Mouse (Mus musculus) mouse trophoblast stem cell (cell line): ENCODE measurements around the gene Spcs1.

Experiments
- in situ Hi-C, 2 experiments: fragments of 300-500 bp; cut with MseI, MboI; formaldehyde crosslinking; loops; 2 replicates in 1 of 2; 3 replicates in 1 of 2; pipeline ENCODE4 v1.15.1; 2025

The Spcs1 gene

DNA sequence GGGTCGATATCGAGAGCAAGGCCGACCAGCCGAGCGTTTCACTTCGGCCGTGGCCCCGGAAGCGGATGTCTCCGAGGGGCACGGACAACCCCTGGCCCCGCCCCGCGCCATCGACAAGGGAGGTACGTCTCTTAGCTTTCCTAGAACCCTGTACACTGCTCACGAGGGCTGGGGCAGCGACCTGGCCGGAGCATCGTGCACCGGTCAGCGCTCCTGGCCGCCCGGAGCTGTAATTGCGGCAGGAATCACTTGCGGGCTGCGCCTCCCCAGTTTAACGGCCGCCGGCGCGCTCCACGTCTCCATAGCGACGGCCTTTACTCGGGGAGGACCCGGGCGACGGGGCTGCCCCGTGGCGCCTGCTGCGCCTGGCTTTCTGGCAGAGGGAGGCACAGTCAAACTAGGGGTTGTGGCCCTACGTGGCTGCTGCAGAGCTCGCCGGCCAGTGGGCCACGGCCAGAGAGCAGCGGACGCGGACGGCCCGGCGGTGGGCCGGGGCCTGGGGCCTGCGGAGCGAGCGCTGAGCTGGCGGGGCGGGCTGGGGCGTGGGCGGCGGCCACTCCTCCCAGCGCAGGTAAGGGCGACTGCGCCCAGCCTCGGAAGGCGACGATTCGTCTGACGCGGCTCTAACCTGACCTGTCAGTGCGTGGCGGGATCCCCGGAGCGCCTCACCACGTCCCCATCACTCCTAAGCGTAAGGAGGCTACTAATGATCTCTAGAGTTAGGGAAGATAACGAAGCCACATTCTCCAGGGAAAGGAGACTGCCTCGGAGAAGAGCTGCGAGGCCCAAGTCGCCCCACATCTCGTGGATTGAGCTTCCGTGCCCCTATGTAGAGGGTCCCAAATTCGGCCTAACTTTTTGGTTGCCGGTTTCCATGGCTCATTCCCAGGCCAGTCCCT lies at the start of gene Spcs1, which contains the start of gene Glt8d1:
TSS of gene Spcs1 (minus strand) at position 366 of the 899 bp plus-strand sequence.
TSS of gene Glt8d1 (plus strand) at position 94 of the 899 bp plus-strand sequence.
- in situ Hi-C loops, result no loop called here

DNA sequence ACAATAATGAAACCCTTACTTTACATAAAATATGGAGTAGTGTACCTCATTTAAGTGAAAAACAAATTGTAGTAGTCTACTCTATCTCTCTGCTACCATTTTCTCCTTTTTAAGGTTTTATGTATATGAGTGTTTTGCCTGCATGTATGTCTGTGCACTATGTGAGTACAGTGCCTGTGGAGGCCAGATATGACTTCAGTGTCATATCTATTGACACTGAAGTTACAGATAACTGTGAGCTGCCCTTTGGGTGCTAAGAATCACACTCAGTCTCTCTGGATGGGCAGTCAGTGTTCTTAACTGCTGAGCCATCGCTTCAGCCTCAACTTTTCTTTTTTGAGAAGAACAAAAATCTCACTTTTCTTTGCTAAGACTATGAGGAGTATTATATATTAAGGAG lies 44.3 kb upstream of the Spcs1 start:
- in situ Hi-C loops, result no loop called here

DNA sequence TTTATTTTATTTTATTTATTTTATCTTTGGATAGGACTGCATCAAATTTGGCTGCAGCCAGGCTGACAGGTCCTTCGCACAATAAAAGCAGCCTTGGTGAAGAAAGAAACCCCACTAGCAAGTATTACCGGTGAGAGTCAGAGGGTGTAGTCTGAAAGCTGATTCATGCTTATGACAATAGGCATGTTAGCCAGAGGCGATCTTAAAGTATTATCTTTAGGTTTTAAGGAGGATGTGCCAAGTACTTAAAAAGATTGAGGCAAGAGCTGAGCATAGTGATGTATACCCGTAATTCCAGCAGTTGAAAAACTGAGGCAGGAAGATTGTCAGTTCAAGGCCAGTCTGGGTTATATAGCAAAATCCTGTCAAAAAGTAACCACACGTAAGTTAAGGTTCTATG lies 43.8 kb upstream of the Spcs1 start:
- in situ Hi-C loops, result no loop called here

DNA sequence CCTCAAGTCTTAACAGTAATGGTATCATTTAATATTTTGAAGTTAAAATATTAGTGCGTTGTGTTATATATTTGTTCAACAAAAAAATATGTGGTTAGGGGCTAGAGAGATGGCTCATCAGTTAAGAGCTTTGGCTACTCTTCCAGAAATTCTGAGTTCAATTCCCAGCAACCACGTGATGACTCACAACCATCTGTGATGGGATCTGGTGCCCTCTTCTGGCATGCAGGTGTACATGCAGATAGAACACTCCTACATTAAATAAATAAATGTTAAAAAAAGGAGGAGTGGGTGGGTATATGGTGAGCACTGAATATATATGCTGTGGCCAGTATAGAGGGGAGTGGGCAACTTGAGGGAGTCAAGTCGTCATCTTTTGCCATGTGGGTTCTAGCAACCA lies 24.3 kb upstream of the Spcs1 start:
- in situ Hi-C loops, result no loop called here

GRCm38 (mm10) chr14:31022579-31022978 lies 21.1 kb upstream of the Spcs1 start:
- in situ Hi-C loops, result no loop called here

- in situ Hi-C loops, result no loop called here
These were observed 18.1 kb upstream of the Spcs1 start for GRCm38 (mm10) chr14:31019331-31020205.

- in situ Hi-C loops, result no loop called here
These were observed 17.4 kb upstream of the Spcs1 start, which contains the start of the genes Pbrm1 and Gnl3 for GRCm38 (mm10) chr14:31018860-31019291. Pbrm1 (plus strand) TSS chr14:31019138. Gnl3 (minus strand) TSS chr14:31019152.

DNA sequence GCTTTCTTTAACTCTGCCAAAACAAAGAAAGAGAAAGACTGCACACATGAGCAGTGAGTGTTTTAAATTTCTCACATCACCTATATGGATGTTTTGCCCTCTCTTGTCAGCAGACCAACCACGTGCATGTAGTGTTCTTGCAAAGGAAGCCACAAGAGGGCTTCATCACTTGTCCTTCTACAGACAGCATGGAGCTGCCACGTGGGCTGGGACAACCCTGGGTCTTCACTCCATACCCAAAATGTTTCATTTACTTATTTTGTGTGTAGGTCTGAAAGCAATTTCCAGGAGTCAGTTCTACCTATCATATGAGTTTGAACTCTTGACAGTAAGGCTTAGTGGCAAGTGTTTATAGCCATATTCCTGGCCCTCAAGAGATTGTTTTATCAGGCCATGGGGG lies 16.4 kb upstream of the Spcs1 start:
- in situ Hi-C loops, result no loop called here

DNA sequence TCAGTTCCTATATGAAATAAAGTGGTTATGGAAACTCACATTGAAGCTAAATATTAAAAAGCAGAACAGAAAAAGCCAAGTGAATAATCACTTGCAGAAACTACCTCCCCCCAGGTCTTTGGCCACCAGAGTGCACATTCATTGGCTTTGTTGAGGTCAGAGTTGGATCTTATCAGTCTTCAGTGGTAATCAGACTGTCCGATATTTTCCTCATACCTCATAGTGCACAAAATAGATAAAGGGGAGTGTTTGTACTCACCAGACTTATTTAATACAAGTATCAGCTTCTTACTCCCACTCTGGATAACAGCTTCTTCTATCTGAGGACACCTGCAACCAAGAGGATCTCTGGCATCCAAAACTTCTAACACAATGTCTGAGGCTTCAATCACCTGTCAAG lies 14.6 kb upstream of the Spcs1 start:
- in situ Hi-C loops, result no loop called here

DNA sequence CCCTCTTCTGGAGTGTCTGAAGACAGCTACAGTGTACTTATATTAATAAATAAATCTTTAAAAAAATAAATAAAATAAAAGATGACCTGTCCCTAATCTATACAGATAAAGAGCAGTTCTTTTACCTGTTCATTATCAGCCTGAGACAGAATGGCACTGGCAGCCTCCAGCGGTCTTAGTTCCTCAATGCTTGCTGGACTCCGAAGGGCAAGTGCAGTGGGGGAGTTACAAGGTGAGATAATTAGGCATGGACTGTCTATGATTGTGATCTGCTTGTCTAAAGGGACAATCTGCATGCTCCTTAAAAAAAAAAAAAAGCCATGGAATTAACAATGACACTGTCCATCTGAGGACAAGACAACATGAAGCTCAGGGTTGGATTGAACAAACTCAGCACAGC lies 12.5 kb upstream of the Spcs1 start:
- in situ Hi-C loops, result no loop called here

DNA sequence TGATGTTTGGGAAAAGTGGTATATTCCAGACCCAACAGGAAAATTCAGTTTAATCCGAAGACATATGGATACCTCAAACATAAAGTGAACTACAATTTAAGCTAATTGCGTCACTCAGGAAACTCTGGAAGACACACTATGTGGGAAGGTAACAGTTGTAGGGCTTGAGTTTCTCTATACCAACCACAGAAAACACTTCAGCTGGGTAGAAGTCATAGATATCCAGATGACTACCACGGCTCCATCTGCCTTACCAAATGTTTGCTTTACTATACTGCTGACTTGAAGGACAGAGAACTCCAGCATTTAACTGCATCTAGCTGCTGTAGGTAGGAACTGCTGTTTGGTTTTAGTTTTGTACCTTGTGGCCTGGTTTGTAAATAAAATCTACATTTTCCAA lies 10.1 kb upstream of the Spcs1 start:
- in situ Hi-C loops, result no loop called here

DNA sequence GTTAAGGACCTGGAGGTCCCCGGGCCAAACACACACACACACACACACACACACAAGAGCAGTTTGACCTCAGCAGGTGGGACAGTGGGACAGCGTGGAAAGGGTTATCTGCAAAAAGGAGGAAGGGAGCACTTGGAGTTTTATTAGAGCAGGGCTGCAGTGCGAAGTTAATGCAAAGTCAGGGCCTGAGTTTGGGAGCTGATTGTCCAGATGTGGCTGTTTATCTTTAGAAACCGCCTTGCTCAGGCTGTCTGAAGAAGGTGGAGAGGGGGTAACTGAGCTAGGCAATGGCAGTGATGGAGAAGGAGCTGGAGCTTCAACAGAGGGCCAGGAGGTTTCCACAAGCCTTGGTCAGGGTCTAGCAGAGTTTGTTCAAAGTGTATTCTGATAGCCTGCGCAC lies 5.3 kb upstream of the Spcs1 start:
- in situ Hi-C loops, result no loop called here

DNA sequence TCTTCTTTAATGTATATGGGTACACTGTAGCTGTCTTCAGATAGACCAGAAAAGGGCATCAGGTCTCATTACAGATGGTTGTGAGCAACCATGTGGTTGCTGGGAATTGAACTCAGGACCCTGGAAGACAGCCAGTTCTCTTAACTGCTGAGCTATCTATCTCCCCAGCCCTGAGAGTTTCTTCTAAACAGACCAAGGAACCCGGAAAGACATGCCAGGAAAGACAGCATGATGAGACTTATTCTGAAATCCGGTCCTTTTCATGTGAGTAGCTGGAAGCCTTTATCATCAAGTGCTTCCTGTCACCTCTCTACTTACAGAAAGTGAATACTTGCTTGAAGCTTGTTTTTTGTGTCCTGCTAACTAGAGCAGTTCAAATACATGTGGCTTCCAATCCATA lies 3.1 kb upstream of the Spcs1 start:
- in situ Hi-C loops, result no loop called here

DNA sequence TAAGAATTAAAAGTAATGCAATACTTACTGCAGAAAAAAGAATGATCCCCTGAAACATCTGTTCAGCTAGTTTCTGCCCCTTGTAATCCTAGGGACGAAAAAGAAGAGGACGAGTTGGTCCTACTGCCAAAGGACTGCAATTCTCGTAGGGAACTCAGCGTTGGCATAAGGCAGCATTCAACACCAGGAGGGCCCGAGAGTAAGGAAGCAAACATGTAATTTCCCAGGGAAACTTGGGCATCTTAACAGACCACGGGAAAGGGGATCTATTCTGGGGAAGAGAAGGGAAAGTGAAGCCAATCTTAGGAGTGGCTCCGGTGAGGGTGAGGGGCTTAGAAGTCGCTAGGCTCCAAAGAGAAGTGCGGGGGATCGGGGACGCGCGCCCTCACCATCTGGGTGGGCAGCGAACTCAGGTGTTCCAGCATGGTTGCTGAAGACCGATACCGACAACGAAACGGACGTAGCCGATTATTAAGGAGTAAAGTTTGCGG lies 611 bp downstream of the Spcs1 start:
- in situ Hi-C loops, result no loop called here

GRCm38 (mm10) chr14:31000356-31000755 lies 1.1 kb downstream of the Spcs1 start:
- in situ Hi-C loops, result no loop called here

GRCm38 (mm10) chr14:30996417-30996816 lies 5.1 kb downstream of the Spcs1 start:
- in situ Hi-C loops, result no loop called here

DNA sequence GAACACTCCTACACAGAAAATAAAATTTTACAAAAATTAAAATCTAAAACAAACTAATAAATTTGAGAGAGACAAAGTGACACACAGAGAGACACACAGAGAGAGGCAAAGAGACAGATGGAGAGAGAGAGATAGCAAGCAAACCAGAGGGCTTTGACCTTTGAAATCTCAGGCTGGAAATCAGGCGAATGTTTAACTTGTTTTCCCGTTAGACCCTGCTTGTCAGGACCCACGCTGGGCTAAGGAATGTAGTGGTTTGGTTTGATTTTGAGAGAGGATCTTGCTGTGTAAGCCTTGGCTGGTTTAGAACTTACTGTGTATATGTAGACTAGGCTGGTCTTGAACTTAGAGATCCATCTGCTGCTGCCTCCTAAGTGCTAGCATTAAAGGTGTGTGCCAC lies 25.2 kb downstream of the Spcs1 start:
- in situ Hi-C loops, result no loop called here

GRCm38 (mm10) chr14:30974204-30974603 lies 27.3 kb downstream of the Spcs1 start:
- in situ Hi-C loops, result no loop called here

DNA sequence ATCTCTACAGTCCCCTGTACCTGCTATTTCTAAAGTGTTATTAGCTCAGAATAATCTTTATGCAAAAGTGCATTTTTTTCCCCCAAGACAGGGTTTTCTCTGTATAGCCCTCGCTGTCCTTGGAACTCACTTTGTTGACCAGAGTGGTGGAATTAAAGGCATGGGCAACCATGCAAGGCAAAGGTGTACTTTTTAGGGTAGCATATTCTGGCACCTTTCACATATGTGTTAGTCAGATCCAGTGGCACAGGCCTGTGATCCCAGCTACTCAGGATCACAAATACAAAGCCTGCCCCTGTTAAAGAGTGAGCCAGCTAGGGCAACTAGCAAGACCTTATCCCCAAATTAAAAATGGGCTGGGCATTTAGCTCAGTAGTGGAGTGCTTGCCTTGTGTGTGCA lies 41.1 kb downstream of the Spcs1 start:
- in situ Hi-C loops, result no loop called here

DNA sequence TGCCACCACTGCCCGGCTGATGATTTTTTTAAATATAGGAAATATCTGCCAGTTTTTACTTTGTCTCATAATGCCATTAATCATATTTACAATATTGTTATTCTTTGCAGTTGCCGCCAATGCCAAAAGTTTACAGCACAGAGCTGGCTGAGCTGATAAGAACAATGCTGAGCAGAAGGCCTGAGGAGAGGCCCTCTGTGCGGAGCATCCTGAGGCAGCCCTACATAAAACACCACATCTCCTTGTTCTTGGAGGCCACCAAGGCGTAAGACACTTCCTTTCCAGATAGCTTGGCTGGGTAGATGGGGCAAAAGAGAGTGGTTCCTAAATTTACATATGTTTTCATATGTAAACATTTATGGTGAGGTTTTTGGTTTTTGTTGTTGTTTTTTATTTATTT lies 42.4 kb downstream of the Spcs1 start:
- in situ Hi-C loops, result no loop called here

GRCm38 (mm10) chr14:30958517-30958916 lies 43.0 kb downstream of the Spcs1 start:
- in situ Hi-C loops, result no loop called here

DNA sequence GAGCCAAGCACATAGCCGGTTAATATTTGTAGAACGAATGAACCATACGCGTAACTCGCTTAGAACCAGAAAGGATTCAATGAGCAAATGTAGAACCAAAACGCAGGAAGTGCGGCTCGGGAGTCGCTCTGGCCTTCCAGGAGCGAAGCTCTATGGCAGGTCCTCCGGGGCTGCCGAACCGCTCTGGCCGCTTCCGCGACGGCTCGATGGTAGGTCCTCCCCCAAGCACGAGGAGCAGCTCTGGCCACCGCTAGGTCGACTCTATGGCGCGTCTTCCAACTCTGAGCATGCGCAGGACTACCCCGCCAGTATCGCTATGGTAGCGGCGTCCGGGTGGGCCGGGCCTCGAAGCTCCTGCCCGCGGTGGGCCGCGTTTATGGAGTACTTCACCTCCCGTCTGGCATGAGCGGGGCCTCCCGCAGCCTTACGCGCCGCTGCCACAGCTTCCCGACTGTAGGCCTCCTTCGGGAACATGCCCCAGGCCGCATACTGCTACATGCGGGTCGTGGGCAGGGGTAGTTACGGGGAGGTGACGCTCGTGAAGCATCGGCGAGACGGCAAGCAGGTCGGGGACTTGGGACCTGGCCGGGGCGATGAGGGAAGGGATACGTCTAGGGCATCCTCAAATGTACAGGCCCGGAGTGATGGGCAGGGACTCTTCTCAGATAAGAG lies 50.2 kb downstream of the Spcs1 start, which contains the start of gene Nek4:
TSS of gene Nek4 (plus strand) at position 224 of the 672 bp plus-strand sequence.
- in situ Hi-C loops, result no loop called here
